Mouse (Mus musculus): ENCODE results near the gene Syngr2. TPM values are rescaled to one million over a fixed set of nuclear protein-coding genes. Genes with fewer than 3 reads are reported as not detected.

Syngr2 gene
- 221 and 236 TPM in 2 replicates for total RNA-seq (2014; fragmentation: Nextera tagmentation)
- total RNA-seq (2017): 95.8 and 105 TPM in 2 replicates
- 189 and 211 TPM in 2 replicates for polyA plus RNA-seq (2012)

GRCm38 (mm10) chr11:117809407-117810311 lies at the start of gene Syngr2, which contains the start of gene Gm20708:
Syngr2 (plus strand) TSS chr11:117809668.
Gm20708 (plus strand) TSS chr11:117809668.
- Histone ChIP-seq H3K27me3 (ENCODE audit: insufficient read depth, low read length) (no peaks in the 10 kb centered on the region), H3K36me3 (replicated peaks) (peaks cover 77% of the 10 kb centered on the region), H3K4me3 (ENCODE audit: low read depth, low read length) (peak within 1 kb of the TSS; percentile 99), H3K4me1 (ENCODE audit: insufficient read depth, low read depth, low read length) (peaks cover 62% of the 10 kb centered on the region), H3K9me3 (replicated peaks) (no peaks in the 10 kb centered on the region)
- TF ChIP-seq POLR2AphosphoS5 (IDR thresholded peaks at IDR 0.05; ENCODE audit: insufficient replicate concordance, low read depth, low read length): no peak
- peak; percentile 84 for DNase-seq (ENCODE audit: low spot score)
- ATAC-seq (ENCODE audit: extremely low read depth, insufficient number of reproducible peaks, low FRiP score, poor library complexity, severe bottlenecking): no peak

- ATAC-seq (ENCODE audit: extremely low read depth, insufficient number of reproducible peaks, low FRiP score, poor library complexity, severe bottlenecking): no peak
- TF ChIP-seq TAL1 (conservative IDR thresholded peaks at IDR 0.05; ENCODE audit: low read depth, low read length) (no peak), CTCF (IDR thresholded peaks at IDR 0.05; ENCODE audit: low read depth, low read length) (no peak), GATA2 (IDR thresholded peaks at IDR 0.05; ENCODE audit: borderline replicate concordance, low read depth, low read length) (no peak), GATA1 (IDR thresholded peaks at IDR 0.05; ENCODE audit: borderline replicate concordance, low read length) (no peak), POLR2AphosphoS5 (IDR thresholded peaks at IDR 0.05; ENCODE audit: insufficient replicate concordance, low read depth, low read length) (no peak)
- Histone ChIP-seq H3K9me3 (replicated peaks) (no peaks in the 10 kb centered on the region), H3K36me3 (replicated peaks) (peaks cover 95% of the 10 kb centered on the region), H3K27me3 (ENCODE audit: insufficient read depth, low read length) (no peaks in the 10 kb centered on the region), H3K4me3 (ENCODE audit: low read depth, low read length) (no peak overlapping the region), H3K4me1 (ENCODE audit: insufficient read depth, low read depth, low read length) (peaks cover 4% of the 10 kb centered on the region; the same call in 1 of the 2 replicates)
- no peak for DNase-seq (ENCODE audit: low spot score)
Observed at GRCm38 (mm10) chr11:117760374-117761119, 48.9 kb upstream of the Syngr2 start.

- Histone ChIP-seq H3K4me3 (ENCODE audit: low read depth, low read length) (no peak overlapping the region), H3K27me3 (ENCODE audit: insufficient read depth, low read length) (no peaks in the 10 kb centered on the region), H3K9me3 (replicated peaks) (no peaks in the 10 kb centered on the region), H3K4me1 (ENCODE audit: insufficient read depth, low read depth, low read length) (peaks cover 4% of the 10 kb centered on the region; the same call in 1 of the 2 replicates), H3K36me3 (replicated peaks) (peaks cover 96% of the 10 kb centered on the region)
- no peak for ATAC-seq (ENCODE audit: extremely low read depth, insufficient number of reproducible peaks, low FRiP score, poor library complexity, severe bottlenecking)
- no peak for DNase-seq (ENCODE audit: low spot score)
- TF ChIP-seq POLR2AphosphoS5 (IDR thresholded peaks at IDR 0.05; ENCODE audit: insufficient replicate concordance, low read depth, low read length) (no peak), GATA1 (IDR thresholded peaks at IDR 0.05; ENCODE audit: borderline replicate concordance, low read length) (no peak), TAL1 (conservative IDR thresholded peaks at IDR 0.05; ENCODE audit: low read depth, low read length) (no peak), GATA2 (IDR thresholded peaks at IDR 0.05; ENCODE audit: borderline replicate concordance, low read depth, low read length) (no peak), CTCF (IDR thresholded peaks at IDR 0.05; ENCODE audit: low read depth, low read length) (no peak)
Observed at GRCm38 (mm10) chr11:117761801-117762200, 47.7 kb upstream of the Syngr2 start.

- Histone ChIP-seq H3K27me3 (ENCODE audit: insufficient read depth, low read length) (no peaks in the 10 kb centered on the region), H3K36me3 (replicated peaks) (peaks cover 95% of the 10 kb centered on the region), H3K9me3 (replicated peaks) (no peaks in the 10 kb centered on the region), H3K4me1 (ENCODE audit: insufficient read depth, low read depth, low read length) (peaks cover 5% of the 10 kb centered on the region; the same call in 1 of the 2 replicates), H3K4me3 (ENCODE audit: low read depth, low read length) (no peak overlapping the region)
- no peak for TF ChIP-seq GATA2 (IDR thresholded peaks at IDR 0.05; ENCODE audit: borderline replicate concordance, low read depth, low read length)
- TF ChIP-seq CTCF (IDR thresholded peaks at IDR 0.05; ENCODE audit: low read depth, low read length): no peak
- no peak for TF ChIP-seq POLR2AphosphoS5 (IDR thresholded peaks at IDR 0.05; ENCODE audit: insufficient replicate concordance, low read depth, low read length)
- TF ChIP-seq TAL1 (conservative IDR thresholded peaks at IDR 0.05; ENCODE audit: low read depth, low read length): no peak
- no peak for TF ChIP-seq GATA1 (IDR thresholded peaks at IDR 0.05; ENCODE audit: borderline replicate concordance, low read length)
- no peak for DNase-seq (ENCODE audit: low spot score)
- ATAC-seq (ENCODE audit: extremely low read depth, insufficient number of reproducible peaks, low FRiP score, poor library complexity, severe bottlenecking): no peak
Observed at GRCm38 (mm10) chr11:117762246-117762645, 47.2 kb upstream of the Syngr2 start.

- no peak for DNase-seq (ENCODE audit: low spot score)
- H3K36me3 ChIP-seq (replicated peaks): peaks cover 93% of the 10 kb centered on the region
Observed at GRCm38 (mm10) chr11:117764319-117764718, 45.1 kb upstream of the Syngr2 start.

GRCm38 (mm10) chr11:117765361-117765760 lies 44.1 kb upstream of the Syngr2 start:
- ATAC-seq (ENCODE audit: extremely low read depth, insufficient number of reproducible peaks, low FRiP score, poor library complexity, severe bottlenecking): no peak
- no peak for TF ChIP-seq TAL1 (conservative IDR thresholded peaks at IDR 0.05; ENCODE audit: low read depth, low read length)
- no peak for TF ChIP-seq GATA1 (IDR thresholded peaks at IDR 0.05; ENCODE audit: borderline replicate concordance, low read length)
- no peak for TF ChIP-seq POLR2AphosphoS5 (IDR thresholded peaks at IDR 0.05; ENCODE audit: insufficient replicate concordance, low read depth, low read length)
- no peak for TF ChIP-seq CTCF (IDR thresholded peaks at IDR 0.05; ENCODE audit: low read depth, low read length)
- no peak for TF ChIP-seq GATA2 (IDR thresholded peaks at IDR 0.05; ENCODE audit: borderline replicate concordance, low read depth, low read length)
- H3K36me3 ChIP-seq (replicated peaks): peaks cover 93% of the 10 kb centered on the region

More at GRCm38 (mm10) chr11:117764319-117764718, 45.1 kb upstream of the Syngr2 start:
- H3K9me3 ChIP-seq (replicated peaks): no peaks in the 10 kb centered on the region
- peaks cover 14% of the 10 kb centered on the region for H3K4me1 ChIP-seq (ENCODE audit: insufficient read depth, low read depth, low read length)
- H3K27me3 ChIP-seq (ENCODE audit: insufficient read depth, low read length): no peaks in the 10 kb centered on the region
- ATAC-seq (ENCODE audit: extremely low read depth, insufficient number of reproducible peaks, low FRiP score, poor library complexity, severe bottlenecking): no peak
- no peak overlapping the region for H3K4me3 ChIP-seq (ENCODE audit: low read depth, low read length)
- no peak for TF ChIP-seq TAL1 (conservative IDR thresholded peaks at IDR 0.05; ENCODE audit: low read depth, low read length)
- no peak for TF ChIP-seq POLR2AphosphoS5 (IDR thresholded peaks at IDR 0.05; ENCODE audit: insufficient replicate concordance, low read depth, low read length)
- no peak for TF ChIP-seq CTCF (IDR thresholded peaks at IDR 0.05; ENCODE audit: low read depth, low read length)
- no peak for TF ChIP-seq GATA1 (IDR thresholded peaks at IDR 0.05; ENCODE audit: borderline replicate concordance, low read length)
- TF ChIP-seq GATA2 (IDR thresholded peaks at IDR 0.05; ENCODE audit: borderline replicate concordance, low read depth, low read length): no peak

More at GRCm38 (mm10) chr11:117765361-117765760, 44.1 kb upstream of the Syngr2 start:
- no peak for DNase-seq (ENCODE audit: low spot score)
- H3K27me3 ChIP-seq (ENCODE audit: insufficient read depth, low read length): no peaks in the 10 kb centered on the region
- peaks cover 14% of the 10 kb centered on the region for H3K4me1 ChIP-seq (ENCODE audit: insufficient read depth, low read depth, low read length)
- no peaks in the 10 kb centered on the region for H3K9me3 ChIP-seq (replicated peaks)
- no peak overlapping the region for H3K4me3 ChIP-seq (ENCODE audit: low read depth, low read length)
